Mouse (Mus musculus): Measurements from ENCODE around the gene Irf8.
A peak's percentile ranks its signal among the peaks of the same experiment; 100 is the strongest.

Gene Irf8

GRCm38 (mm10) chr8:120705163-120705562, 31.0 kb upstream of the Irf8 start:
- no peak for TF ChIP-seq GATA4 (IDR thresholded peaks at IDR 0.05; ENCODE audit: insufficient replicate concordance, low read length)

DNA sequence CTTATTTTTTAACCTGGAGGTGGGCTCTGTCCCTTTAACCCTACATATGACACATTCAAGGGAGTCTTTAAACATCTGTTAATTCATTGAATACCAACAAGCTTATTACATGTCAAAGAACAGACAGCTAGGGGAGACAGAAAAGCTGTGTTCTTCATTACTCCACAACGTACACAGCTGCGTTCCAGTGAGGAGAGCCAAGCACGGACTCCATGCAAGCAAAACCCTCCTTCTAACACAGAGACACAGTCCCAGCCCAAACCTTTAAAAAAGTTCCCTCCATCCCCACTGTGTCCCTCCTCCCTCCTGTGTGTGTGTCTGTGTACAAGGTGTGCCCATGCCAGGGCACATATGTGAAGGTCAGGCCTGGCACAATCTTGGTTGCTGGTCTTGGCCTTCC, 30.0 kb upstream of the Irf8 start:
- TF ChIP-seq GATA4 (IDR thresholded peaks at IDR 0.05; ENCODE audit: insufficient replicate concordance, low read length) = no peak

- TF ChIP-seq GATA4 (IDR thresholded peaks at IDR 0.05; ENCODE audit: insufficient replicate concordance, low read length) = no peak
These were observed 27.0 kb upstream of the Irf8 start for GRCm38 (mm10) chr8:120709176-120709575.

- no peak for TF ChIP-seq GATA4 (IDR thresholded peaks at IDR 0.05; ENCODE audit: insufficient replicate concordance, low read length)
These were observed 21.0 kb upstream of the Irf8 start for GRCm38 (mm10) chr8:120715200-120715599.

- no peak for TF ChIP-seq GATA4 (IDR thresholded peaks at IDR 0.05; ENCODE audit: insufficient replicate concordance, low read length)
These were observed 20.0 kb upstream of the Irf8 start for GRCm38 (mm10) chr8:120715996-120716680.

DNA sequence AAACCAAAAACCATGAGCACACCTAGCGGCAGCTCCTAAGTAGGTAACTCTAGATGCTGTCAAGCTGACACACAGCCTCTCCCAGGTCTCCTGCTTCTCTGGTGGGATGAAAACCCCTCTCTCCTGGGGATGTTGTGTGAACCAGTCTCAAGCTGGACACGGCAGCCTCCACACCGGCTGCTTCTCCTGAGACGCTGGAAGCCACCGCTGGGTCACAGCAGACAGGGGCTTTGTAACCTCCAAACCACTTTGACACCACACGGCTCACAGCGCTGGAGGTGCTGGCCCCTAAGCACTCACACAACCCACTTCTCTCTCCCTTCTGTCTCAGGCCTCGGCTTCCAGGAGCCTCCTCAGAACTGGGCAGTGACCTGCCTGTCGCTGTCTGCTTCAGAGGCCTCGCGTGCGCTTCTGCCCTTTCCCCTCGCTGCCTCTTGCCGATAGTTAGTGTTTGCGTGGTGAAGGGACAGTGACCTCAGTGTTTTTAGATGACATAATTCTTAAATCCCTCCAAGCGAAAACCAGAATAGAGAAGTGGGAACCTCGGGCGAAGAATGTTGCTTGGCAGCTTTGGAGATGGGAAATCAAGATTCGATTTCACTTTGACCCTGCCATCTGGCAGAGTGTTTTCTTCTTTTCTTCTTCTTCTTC, 16.4 kb upstream of the Irf8 start:
- TF ChIP-seq GATA4 (IDR thresholded peaks at IDR 0.05; ENCODE audit: insufficient replicate concordance, low read length) = no peak

GRCm38 (mm10) chr8:120723025-120723424, 13.1 kb upstream of the Irf8 start:
- TF ChIP-seq GATA4 (IDR thresholded peaks at IDR 0.05; ENCODE audit: insufficient replicate concordance, low read length) = no peak

DNA sequence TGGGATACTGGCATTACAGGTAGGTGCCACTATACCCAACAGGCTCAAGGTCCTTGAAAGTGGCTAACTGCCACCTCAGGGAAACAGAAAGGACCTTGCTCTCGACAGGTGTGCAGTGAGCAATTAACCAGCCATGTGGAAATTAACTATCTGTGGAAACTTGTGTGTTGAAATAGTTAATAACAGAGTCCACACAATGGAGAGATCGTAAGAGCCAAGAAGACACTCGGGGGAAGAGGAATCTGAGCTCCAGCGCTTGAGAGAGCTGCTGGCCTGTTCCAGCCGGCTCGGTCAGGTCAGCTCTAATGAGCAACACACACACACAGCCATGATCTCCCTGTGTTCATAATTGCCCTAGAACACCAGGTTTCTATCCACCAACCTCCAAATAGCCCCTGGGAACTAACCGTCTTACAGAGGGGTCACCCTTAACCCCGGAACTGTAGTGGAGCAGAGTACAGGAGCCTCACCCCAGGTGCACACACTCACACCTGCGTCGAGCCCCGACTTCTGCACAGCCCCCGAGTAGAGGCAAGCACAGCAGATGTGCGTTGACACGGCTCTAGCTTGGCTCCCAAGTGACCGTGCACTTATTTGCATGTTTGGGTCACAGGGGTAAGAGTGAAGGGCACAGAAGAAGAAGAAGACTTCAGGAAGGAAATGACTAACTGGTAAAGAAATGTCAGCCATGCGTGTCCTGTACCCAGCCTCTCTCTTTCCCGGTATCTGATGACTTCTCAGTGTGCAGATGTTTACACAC, 11.2 kb upstream of the Irf8 start:
- TF ChIP-seq GATA4 (IDR thresholded peaks at IDR 0.05; ENCODE audit: insufficient replicate concordance, low read length) = no peak

GRCm38 (mm10) chr8:120725576-120725950, 10.6 kb upstream of the Irf8 start:
- TF ChIP-seq GATA4 (IDR thresholded peaks at IDR 0.05; ENCODE audit: insufficient replicate concordance, low read length) = no peak

GRCm38 (mm10) chr8:120726051-120726450, 10.1 kb upstream of the Irf8 start:
- TF ChIP-seq GATA4 (IDR thresholded peaks at IDR 0.05; ENCODE audit: insufficient replicate concordance, low read length) = no peak

GRCm38 (mm10) chr8:120728488-120729160, 7.5 kb upstream of the Irf8 start:
- no peak for TF ChIP-seq GATA4 (IDR thresholded peaks at IDR 0.05; ENCODE audit: insufficient replicate concordance, low read length)

GRCm38 (mm10) chr8:120731582-120731981, 4.6 kb upstream of the Irf8 start:
- no peak for TF ChIP-seq GATA4 (IDR thresholded peaks at IDR 0.05; ENCODE audit: insufficient replicate concordance, low read length)

- TF ChIP-seq GATA4 (IDR thresholded peaks at IDR 0.05; ENCODE audit: insufficient replicate concordance, low read length) = no peak
These were observed 4.1 kb upstream of the Irf8 start for GRCm38 (mm10) chr8:120732068-120732467.

- no peak for TF ChIP-seq GATA4 (IDR thresholded peaks at IDR 0.05; ENCODE audit: insufficient replicate concordance, low read length)
These were observed 328 bp downstream of the Irf8 start for GRCm38 (mm10) chr8:120736486-120736885.

GRCm38 (mm10) chr8:120737166-120737565, 1.0 kb downstream of the Irf8 start:
- TF ChIP-seq GATA4 (IDR thresholded peaks at IDR 0.05; ENCODE audit: insufficient replicate concordance, low read length) = no peak

GRCm38 (mm10) chr8:120738771-120739170, 2.6 kb downstream of the Irf8 start:
- peak; percentile 43; the same call in 1 of the 2 replicates for TF ChIP-seq GATA4 (IDR thresholded peaks at IDR 0.05; ENCODE audit: insufficient replicate concordance, low read length)

All from liver, adult (tissue).